Mouse (Mus musculus): ENCODE measurements at regions not wholly inside any gene's neighbourhood (a gene's known extent, or its start where the extent isn't known, plus 50 kb on each side); places are given as distances from the start of the nearest gene placed in this dataset.

GRCm38 (mm10) chr13:51972656-51973310, 126.3 kb downstream of the Gadd45g start:
- in situ Hi-C loops (cut with MboI, MseI): loop anchor here (25.0 kb wide), 1 partner anchor 560 kb away; the partner anchor contains the start of gene S1pr3

GRCm38 (mm10) chr13:51973461-51973860, 127.0 kb downstream of the Gadd45g start:
- in situ Hi-C loops (cut with MboI, MseI): loop anchor here (25.0 kb wide), 1 partner anchor 561 kb away; the partner anchor contains the start of gene S1pr3

GRCm38 (mm10) chr13:51974101-51974500, 127.6 kb downstream of the Gadd45g start:
- in situ Hi-C loops (cut with MboI, MseI): loop anchor here (25.0 kb wide), 1 partner anchor 562 kb away; the partner anchor contains the start of gene S1pr3

- in situ Hi-C loops (cut with MboI, MseI): no loop called here
Measured at GRCm38 (mm10) chr13:51975330-51975729, 128.9 kb downstream of the Gadd45g start.

GRCm38 (mm10) chr13:51975801-51976601, 129.5 kb downstream of the Gadd45g start:
- in situ Hi-C loops (cut with MboI, MseI): no loop called here

- in situ Hi-C loops (cut with MboI, MseI): no loop called here
Measured at GRCm38 (mm10) chr13:51976620-51977214, 130.2 kb downstream of the Gadd45g start.

GRCm38 (mm10) chr13:51979301-51979977, 133.0 kb downstream of the Gadd45g start:
- in situ Hi-C loops (cut with MboI, MseI): no loop called here

- in situ Hi-C loops (cut with MboI, MseI): no loop called here
Measured at GRCm38 (mm10) chr13:51980344-51980743, 133.9 kb downstream of the Gadd45g start.

GRCm38 (mm10) chr13:51983002-51983401, 136.5 kb downstream of the Gadd45g start:
- in situ Hi-C loops (cut with MboI, MseI): no loop called here

GRCm38 (mm10) chr13:51983575-51983974, 137.1 kb downstream of the Gadd45g start:
- in situ Hi-C loops (cut with MboI, MseI): no loop called here

- in situ Hi-C loops (cut with MboI, MseI): no loop called here
Measured at GRCm38 (mm10) chr13:51991339-51991738, 144.9 kb downstream of the Gadd45g start.

- in situ Hi-C loops (cut with MboI, MseI): no loop called here
Measured at GRCm38 (mm10) chr13:51992878-51993277, 146.4 kb downstream of the Gadd45g start.

GRCm38 (mm10) chr13:51996163-51996562, 149.7 kb downstream of the Gadd45g start:
- in situ Hi-C loops (cut with MboI, MseI): no loop called here

GRCm38 (mm10) chr13:51998542-51998941, 152.1 kb downstream of the Gadd45g start:
- in situ Hi-C loops (cut with MboI, MseI): no loop called here

GRCm38 (mm10) chr13:52001811-52002210, 155.3 kb downstream of the Gadd45g start:
- in situ Hi-C loops (cut with MboI, MseI): no loop called here

- in situ Hi-C loops (cut with MboI, MseI): no loop called here
Measured at GRCm38 (mm10) chr13:52003946-52004539, 157.6 kb downstream of the Gadd45g start.

GRCm38 (mm10) chr13:52007585-52008395, 161.3 kb downstream of the Gadd45g start:
- in situ Hi-C loops (cut with MboI, MseI): no loop called here

GRCm38 (mm10) chr13:52009231-52009630, 162.8 kb downstream of the Gadd45g start:
- in situ Hi-C loops (cut with MboI, MseI): no loop called here

- in situ Hi-C loops (cut with MboI, MseI): no loop called here
Measured at GRCm38 (mm10) chr13:52009766-52010165, 163.3 kb downstream of the Gadd45g start.

GRCm38 (mm10) chr13:52011001-52011400, 164.5 kb downstream of the Gadd45g start:
- in situ Hi-C loops (cut with MboI, MseI): no loop called here
